Mouse (Mus musculus) heart, postnatal 36 days (tissue): ENCODE data around the gene Pex14. TPM values are rescaled to one million over a fixed set of nuclear protein-coding genes. Genes with fewer than 3 reads are reported as not detected.

Source experiments
- DNase-seq, 2 experiments: peaks; one replicate each; pipeline ENCODE4 v3.0.0; 2021 to 2022
- intact Hi-C: fragments of 180-260 bp; cut with DNase I; formaldehyde crosslinking; loops from one replicate; pipeline ENCODE4 v1.15.1; 2025
- total RNA-seq, 2 experiments: library from RNA; stranded (reverse); gene quantifications; 2 replicates each; pipeline ENCODE4 v1.2.3; 2021

Gene Pex14
- total RNA-seq, 2 experiments from 2014 or later: 21.5 to 23.5 TPM

DNA sequence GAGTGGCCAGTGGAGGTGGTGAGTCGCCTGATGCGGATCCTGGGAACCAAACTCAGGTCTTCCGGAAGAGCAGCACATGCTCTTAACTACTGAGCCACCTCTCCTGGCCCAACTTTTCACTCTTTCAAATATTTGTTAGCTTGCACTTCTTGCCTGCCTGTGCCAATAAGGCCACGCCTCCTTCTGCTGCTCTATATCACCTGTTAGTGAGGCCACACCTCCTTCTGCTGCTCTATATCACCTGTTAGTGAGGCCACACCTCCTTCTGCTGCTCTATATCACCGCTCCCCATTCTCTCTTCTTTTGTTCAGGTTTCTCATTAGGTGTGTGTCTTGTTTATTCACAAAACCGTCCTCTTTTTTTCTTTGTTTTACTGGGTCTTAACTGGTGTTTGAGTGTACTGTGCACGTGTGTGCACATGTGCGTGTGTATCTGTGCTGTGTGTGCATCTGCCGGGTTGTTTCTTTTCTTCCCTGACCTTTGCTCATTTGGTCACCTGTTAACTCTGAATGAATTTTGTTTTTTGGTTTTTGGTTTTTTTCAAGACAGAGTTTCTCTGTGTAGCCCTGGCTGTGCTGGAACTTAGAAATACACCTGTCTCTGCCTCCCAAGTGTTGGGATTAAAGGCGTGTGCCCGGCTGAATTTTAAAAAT is 97.1 kb downstream of the Pex14 start:
- intact Hi-C loops: no loop called here
- no peak for DNase-seq

DNA sequence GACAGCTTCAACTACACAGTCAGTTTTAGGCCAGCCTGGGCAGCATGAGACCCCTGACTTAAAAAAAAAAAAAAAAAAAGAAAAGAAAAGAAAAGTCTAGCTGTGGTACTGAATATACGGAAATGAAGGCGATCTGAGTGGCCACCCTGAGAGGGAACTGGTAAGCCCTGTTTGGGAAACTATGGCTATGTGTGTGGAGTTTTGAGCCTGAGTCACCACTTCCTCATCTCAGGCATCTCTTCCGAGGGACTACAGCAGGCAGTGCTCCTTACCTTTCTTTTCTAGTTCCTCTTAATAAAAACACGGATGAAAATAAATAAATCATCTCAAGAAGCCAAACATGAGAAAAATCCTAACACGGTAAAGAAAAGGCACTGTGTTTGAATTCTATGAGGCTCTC is 98.2 kb downstream of the Pex14 start:
- intact Hi-C loops: no loop called here
- no peak for DNase-seq

DNA sequence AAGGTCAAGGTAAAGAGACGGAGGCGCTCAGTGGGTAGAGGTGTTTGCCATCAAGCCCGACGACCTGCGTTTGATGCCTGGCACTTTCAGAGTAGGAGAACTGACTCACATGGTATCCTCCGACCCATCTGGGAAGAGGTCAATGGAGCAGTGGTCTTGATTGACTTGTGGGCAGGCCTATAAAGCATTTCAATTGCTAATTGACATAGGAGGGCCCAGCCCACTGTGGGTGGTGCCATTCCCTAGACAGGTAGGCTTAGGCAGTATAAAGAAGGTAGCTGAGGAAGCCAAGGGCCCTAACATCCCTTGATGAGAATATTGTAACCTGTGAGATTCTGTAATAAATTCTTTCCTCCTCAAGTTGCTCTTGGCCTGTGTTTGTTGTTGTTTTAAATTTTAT is 98.9 kb downstream of the Pex14 start:
- intact Hi-C loops: no loop called here
- no peak for DNase-seq

DNA sequence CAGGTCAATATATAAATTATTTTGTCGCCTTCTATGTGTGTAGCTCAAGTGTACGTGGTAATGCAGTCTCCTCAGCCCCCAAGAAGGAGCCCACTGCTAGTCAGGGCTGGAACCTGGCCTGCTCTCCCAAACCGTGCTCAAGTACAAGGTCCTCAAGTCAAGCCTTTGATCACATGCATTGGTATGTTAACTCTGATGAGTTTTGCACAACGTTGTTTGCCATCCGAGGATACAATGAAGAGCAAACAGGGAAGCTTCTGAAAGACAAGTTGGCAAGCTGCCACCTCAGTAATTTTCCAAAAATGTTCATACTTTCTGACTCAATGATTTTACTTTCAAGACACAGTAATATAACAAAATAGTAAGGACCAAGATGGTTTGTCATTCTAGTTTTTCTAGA is 105.7 kb downstream of the Pex14 start:
- DNase-seq: no peak
- intact Hi-C loops: no loop called here

DNA sequence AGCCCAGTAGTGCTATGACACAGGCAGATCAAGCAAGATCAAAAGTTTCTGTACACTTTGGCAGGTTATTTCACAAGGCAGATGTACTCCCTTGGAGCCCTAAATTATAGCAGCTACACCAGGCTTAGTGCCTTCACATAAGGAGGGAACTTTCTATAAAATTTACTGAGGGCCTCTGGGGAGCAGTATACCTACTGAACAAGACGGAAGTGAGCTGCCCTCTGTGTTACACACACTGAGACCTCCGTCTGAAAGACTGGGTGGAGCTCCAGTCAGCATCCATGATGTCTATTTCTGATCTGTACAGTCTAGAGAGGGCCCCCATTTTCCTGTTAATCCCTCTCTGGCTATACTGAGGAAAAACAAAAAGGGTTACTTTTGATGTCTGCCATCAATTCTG is 109.6 kb downstream of the Pex14 start:
- intact Hi-C loops: no loop called here
- no peak for DNase-seq

DNA sequence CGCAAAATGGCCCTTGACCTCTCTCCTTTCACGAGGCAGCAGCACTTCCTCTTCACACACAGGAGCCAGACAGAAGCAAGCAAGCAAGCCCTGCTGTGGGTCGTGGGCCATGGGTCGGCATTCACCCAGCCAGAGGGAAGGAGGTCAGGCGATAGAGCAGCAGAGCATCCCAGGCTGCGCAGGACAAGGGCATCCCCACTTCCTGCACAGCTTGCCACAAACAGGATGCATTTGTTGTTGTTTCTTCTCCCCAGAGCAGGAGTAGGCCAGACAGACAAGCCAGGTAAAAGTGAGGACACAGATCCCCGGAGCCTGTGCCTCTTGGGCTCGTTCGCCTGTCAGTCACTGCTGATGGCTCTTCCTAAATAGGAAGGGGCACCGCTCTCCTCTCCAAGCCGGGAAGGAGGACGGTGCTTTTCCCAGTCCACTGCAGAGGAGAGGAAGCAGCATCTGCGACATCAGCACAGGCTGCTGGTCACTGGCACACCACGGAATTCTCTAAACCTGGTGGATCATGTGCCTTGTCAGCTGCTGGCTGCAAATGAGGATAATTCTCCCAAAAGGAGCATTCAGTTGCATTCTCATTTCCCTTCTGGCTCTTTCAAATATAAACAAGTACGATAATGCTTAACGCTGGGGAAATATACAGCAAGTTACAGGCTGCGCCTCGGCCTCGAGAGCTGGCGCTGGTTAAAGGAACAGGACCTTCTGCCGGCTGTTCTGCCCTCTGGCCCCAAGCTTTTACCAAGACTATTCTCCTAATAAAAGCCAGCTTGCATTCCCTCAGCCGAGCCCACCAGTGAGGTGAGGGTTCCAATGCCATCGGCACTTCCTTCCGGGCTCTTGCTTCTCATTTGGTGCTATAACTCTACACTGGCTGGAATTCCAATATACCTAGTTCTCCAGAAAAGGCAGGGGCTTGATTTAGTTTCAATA is 113.9 kb downstream of the Pex14 start:
- DNase-seq: no peak
- intact Hi-C loops: no loop called here

DNA sequence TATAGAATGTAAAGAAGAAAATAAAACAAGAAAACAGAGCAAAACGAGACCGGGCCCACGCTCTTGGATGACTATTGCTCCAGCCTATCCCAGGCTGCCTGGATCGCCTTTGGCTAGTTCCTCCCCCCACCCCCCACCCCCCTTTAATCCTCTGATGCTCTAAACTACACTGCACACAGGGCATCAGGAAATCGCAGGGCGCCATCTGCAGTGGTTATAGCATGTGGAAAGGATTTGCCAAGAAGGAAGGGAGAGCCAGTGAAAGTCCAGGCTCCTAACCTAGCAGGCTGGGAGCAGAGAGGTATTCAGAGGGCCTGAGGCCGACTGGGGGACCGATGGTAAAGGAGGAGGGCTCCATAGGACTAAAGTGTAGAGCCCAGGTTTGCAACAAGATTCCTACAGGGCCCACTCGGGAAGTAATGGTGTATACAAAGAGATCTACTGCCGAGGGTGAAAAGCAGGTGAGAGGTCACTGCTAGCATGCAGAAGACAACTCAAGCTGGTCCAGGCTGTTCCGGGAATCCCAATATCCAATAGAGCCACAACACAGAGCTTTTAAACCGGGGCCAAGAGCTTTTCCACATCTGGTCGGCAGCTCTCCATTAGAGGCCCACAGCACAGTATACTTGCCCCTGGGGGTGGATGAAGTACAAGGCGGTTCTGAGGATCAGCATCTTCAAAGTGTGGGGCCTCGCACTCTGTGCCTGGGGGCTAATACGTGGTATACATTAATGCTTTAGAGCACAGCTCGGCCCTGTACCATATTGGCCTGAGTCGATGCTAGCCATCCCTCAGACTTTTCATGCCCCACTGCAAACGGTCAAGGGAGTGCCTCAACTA is 114.8 kb downstream of the Pex14 start:
- no peak for DNase-seq
- intact Hi-C loops: no loop called here

DNA sequence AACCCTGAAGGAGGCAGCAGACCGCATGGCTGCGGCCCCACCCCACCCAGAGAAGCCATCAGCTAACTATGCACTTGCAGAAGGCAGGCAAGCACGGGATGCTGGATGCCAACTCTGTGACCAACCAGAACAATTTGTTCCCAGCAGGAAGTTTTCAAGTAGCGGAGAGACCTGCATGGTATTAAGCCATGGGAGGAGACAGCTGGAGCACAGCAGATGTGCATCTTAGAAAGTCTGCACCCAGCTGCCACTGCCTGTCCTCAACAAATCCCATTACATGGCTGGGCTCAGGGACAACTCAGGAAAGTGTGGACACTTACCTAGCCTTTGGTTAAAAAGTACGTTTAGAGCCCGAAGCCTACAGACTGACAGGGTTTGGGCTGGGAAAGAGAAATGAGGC is 117.4 kb downstream of the Pex14 start:
- DNase-seq: no peak
- intact Hi-C loops: no loop called here

DNA sequence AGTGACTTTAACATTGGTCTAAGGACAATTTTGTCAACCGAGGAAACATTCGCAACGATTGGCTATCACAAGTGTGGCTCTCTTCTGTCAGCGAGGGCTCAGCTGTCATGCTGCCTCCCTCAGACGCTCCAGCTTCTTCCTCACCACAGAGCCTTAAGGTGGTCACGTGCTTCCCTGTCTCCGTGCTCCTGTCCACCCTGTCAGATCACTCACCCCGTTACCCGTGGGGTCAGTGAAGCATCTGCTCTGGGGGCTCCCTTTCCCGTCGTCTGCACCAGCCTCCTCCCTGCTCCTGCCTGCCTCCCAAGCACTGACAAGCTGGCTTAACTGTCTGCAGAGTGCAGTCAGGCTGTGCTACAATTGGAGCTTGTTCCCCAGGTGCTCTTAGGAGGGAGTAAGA is 119.8 kb downstream of the Pex14 start:
- intact Hi-C loops: no loop called here

DNA sequence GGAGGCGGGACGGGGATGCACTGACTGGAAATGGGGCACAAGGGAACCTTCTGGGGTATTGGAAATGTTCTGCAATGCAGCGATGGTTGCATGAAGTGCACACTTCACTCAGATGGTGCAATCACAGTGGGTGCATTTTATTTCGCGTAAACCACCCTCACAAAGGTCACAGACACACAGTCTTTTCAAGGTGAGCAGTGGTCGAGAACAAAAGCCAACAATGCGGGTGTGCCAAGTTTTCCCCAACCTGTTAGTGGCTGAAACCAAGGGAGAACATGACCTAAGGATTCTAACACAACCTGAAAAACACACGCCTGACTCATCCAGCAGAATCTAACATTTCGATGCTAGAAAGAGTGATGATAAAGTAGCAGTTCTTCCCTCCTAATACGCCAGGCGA is 120.8 kb downstream of the Pex14 start:
- intact Hi-C loops: no loop called here

More for the DNA sequence above, 119.8 kb downstream of the Pex14 start:
- no peak for DNase-seq

DNA sequence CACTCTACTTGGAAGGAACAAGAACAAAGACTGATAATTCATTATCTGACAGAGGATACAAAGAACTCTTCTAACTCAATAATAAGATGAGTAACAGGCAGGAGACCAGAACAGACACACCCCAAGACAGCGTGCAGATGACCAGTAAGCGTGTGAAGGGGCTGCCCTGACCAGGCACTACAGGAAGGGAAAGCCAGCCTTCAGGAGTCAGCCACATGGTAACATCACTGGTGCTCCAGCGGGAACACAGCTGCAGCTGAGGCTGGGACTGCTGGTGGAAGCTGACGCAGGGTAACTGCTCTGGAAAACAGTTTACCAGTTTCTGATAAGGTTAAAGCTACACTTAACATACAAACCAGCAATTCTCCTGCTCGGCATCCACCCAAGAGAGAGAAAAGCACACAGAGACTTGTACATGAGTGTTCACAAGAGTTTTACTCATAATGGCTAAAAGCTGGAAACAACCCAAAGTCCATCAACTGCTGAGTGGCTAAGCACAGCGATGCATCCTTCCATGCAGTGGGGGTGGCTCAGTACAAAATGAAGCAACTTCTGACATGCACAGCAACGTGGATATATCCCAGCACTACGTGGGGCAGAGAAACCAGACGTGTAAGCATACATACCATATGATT is 121.3 kb downstream of the Pex14 start:
- intact Hi-C loops: no loop called here
- no peak for DNase-seq

More for the DNA sequence above, 120.8 kb downstream of the Pex14 start:
- DNase-seq: no peak

DNA sequence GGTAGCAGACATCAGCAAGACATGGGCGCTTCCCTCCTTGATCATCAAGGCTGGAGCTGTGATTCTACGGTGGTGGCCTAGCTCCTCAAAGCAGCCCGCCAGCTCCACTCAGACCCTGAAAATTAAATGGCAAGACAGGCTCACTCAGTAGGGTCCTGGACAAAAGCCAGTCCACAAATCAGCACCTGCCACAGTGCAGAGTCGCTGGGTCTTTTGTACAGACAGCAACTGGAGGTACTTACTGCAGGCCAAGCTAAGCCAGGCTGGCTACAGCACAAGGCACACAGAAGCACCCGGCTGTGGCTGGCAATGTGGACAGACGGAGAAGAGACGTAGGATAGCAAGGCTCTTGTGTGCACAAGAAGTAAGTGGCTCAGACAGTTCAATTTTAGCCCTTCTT is 124.8 kb downstream of the Pex14 start:
- intact Hi-C loops: no loop called here

DNA sequence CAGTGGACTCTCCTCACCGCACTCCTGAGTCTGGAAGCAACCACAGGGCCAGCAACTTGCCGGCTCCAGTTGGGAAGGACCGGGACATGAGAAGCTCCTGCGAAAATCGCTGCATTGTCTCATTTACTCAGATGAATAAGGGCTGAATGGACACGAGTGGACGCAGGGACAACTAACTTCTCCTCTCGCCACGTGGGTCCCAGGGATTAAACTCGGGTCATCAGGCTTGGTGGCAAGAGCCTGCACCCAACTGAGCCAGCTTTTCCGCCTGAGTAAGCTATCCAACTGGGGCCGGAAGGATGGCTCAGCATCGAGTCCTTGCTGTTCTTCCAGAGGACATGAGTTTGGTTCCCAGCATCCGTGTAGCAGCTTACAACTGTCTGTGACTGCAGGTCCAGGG is 126.3 kb downstream of the Pex14 start:
- intact Hi-C loops: no loop called here
- DNase-seq: no peak

More for the DNA sequence above, 124.8 kb downstream of the Pex14 start:
- no peak for DNase-seq

DNA sequence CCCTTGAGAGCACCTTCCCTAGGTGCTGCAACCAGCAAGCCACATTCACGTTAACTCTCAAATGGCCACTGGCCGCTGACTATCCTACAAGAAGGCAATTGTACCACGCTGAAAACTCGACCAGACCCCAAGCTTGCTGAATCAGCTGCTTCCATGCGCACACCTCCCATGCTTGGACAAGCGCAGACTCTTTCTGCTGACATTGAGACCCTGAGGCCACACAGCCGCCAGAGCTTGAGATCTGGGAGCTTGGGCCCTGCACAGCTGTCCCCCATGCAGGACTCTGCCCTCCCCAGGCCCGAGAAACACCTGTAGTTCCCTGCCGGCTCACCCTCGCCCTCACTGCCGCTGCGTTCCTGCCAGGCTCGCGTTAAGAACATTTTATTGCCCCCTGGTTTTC is 127.0 kb downstream of the Pex14 start:
- intact Hi-C loops: no loop called here
- no peak for DNase-seq

DNA sequence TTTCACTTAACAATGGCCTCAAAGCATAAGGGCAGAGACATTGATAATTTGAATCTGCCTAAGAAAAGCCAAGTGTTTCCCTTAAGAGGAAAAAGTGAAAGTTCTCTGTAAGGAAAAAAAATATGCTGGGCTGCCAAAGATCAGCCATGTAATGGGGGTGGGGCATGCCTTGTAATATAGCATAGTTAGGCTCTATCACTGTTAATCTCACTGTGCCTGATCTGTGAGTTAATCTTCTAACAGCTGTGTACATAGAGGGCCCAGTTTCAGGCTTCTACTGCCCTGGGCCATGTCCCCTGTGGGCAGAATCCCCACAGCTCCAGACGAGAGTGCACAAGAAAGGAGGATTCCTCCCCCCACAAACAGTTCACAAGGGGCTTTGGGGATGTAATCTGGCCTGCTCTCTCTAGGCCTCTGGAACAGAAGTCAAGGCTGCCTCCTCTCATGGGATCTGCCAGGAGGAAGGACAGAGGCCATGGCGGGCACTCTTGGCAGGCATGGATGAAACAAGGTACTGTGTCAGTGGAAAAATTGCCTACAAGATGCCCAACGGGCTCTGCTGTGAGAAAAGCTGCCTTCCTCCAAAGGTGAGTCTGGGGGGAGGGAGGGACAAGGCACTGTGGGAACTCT is 127.9 kb downstream of the Pex14 start:
- intact Hi-C loops: no loop called here
- DNase-seq: no peak

DNA sequence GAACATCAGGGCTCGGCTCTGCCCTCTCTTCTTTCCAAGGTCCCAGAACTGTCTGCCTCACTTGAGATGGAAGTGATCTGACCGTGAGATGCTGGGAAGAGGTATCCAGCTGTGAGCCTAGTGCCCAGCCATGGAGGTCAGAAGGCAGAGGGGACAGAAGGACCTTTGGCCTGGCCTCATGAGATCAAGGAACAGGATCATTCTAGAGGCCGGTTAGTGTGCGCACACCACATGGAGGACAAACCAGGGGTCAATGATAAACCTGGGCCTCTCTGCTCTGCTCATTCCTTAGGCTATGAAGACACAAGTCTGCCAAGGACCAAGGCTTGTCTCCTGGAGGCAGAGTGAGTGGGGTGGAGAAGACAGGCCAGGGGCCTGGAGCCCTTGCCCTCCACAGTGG is 128.9 kb downstream of the Pex14 start:
- DNase-seq: no peak

DNA sequence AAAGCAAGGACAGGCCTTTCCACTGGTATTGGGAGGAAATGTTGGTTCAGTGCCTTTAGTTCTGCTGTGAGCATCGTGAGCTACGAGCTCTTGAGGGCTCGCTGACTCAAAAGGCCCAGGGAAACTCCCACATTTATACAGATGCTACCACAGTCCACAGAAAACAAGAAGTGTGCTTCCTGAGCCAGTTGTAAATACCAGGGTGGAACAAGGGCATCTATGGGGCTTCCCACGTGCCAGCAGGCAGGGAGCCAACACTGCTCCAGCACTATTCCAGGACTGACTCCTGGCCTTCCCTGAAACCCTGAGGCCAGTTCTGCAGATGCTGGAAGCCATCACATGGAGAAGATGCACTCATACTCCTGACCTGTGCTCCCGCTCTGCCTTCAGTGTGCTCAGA is 130.1 kb downstream of the Pex14 start:
- intact Hi-C loops: no loop called here
- DNase-seq: peak in 1 of 2 experiments; percentile 50

More for the DNA sequence above, 128.9 kb downstream of the Pex14 start:
- intact Hi-C loops: no loop called here

DNA sequence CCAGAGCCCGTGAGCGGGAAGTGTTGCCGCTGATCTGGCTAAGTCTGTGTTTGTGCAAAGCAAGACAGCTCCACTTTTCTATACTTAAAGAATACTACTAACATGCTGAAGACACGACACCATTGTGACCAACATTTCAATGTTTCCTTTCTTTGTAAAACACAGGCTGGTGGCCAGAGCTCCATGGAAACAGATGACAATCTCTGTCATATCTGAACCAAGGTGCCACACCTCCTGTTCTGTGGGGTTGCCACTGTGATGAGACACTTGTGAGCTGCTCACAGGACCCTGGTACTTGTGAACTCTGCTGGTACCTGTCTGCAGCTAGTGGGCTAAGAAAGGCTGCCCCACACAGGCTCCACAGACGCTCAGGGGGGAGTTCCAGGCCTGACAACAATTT is 130.8 kb downstream of the Pex14 start:
- no peak for DNase-seq
- intact Hi-C loops: no loop called here

DNA sequence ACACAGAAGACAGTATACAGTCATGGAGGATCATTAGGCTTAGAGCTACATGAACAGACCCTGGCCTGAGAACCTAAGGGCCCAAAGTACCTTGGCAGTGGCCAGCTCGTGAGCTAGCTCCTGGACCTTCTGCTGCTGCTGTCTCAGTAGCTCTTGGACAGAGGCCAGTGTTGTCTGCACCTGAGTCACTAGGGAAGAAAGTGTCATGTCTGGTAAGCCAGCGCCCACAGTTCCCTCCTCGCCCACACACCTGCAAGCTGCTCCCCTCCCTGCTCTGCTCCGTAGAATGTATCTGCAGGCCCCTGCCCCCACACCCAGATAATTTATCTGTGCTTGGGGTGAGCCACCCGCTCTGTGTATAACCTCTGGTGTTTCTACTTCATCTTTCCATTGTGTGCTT is 133.5 kb downstream of the Pex14 start:
- no peak for DNase-seq
- intact Hi-C loops: no loop called here
